Mouse (Mus musculus) right cerebral cortex, postnatal 10 days (tissue): Measurements from ENCODE around the gene Sec24d.

Experiments
- DNase-seq, 2 experiments: peaks; one replicate each; pipeline ENCODE4 v3.0.0; 2021; ENCODE audit warnings: low spot score in 2 of 2

The Sec24d gene

GRCm38 (mm10) chr3:123296654-123297053 lies 29.4 kb downstream of the Sec24d start:
- no peak for DNase-seq

GRCm38 (mm10) chr3:123298283-123298682 lies 31.0 kb downstream of the Sec24d start:
- peak; percentile 92 to 95 for DNase-seq

- no peak for DNase-seq
These were observed 34.3 kb downstream of the Sec24d start for GRCm38 (mm10) chr3:123301521-123301920.

DNA sequence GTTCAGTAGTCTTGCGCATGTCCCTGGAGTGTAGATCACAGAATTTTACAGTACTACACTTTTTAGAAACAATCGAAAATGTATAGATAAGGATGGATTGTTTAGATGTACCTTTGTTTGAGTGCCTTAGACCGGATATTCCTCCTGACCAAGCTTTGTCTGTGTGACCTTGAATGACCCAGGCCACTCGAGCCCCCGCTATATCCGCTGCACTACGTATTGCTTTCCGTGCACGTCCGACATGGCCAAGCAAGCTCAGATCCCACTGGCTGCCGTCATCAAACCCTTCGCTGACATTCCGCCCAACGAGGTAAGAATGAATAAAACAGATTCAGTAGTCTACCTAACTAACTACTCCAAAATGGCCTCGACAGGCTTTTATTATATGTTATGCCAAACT lies 38.4 kb downstream of the Sec24d start:
- DNase-seq = no peak

DNA sequence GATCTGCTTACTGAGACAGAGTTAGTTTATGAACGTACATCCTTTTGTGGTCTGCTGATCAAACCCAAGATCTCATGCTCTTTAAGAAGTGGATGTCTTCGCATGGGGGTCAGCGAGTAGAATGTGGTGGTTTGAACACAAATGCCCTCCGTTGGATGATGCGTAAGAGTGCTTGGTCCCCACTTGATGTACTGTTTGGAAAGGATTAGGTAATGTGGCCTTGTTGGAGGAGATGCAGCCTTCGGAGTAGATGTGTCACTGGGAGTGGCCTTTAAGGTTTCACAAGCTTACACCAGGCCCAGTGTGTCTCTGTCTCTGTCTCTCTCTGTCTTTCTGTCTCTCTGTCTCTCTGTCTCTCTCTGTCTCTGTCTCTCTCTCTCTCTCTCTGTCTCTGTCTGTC lies 40.2 kb downstream of the Sec24d start:
- DNase-seq = no peak

DNA sequence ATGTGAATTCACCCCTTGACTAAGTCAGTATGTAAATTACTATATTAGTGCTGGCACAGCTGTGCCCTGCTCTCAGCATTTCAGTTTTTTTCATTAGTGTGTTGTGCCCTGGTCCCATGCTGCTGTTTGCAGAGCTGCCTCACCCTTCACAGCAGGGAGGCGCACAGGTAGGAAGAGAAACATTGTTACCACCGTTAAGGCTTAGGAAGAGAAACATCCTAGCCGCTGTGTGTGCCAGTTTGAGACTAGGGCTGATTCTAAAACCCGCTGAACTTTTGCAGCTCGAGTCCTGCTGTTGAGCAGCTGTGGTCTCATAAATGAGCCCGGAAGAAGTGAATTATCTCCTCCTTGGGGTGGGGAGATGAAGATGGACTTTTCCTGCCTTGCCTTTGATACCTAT lies 41.9 kb downstream of the Sec24d start:
- DNase-seq = no peak

DNA sequence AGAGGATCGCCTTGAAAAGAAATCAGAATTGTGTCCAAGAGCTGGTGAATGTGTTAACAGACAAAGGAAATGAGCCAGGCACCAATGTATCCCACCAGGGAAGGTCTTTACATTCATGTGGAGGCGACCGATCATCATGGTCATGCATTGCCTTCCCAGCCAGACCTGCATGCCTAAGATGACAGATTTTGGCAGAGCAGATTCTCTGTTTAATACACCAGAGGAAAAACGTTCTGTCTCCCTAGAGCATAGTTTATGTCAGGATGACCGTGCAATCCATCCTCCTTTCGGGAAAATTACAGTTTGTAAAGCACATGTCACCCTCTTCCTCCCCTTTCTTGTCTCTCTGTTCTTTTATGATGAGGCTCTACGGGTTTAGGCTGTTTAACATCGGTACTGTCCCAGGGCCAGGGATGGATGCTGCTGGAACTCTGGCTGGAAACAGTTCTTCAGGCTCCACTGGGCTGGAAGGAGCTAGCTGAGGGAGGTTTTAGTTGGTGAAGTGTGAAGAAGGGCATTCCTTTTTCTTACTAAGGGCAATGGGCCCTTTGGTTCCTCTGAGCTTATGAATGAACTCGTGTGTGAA lies 45.3 kb downstream of the Sec24d start:
- DNase-seq = no peak

DNA sequence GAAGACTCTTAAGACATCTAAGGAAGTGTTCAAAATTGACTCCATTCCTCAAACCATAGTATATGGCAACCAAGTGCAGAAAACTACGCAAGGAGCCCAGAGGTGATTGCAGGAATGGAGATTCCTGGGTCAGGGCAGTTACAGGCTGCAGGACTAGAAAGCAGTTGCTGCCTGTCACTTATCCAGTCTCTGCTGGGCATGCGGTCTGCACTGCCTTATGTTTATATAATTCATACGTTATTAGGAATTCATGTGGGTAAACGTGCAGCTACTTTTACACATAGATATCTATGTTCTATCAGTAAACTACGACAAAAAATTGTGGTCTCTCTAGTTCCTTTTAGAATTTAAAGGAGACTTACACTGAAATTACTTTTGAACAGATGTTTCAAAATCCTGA lies 46.2 kb downstream of the Sec24d start:
- no peak for DNase-seq

- no peak for DNase-seq
These were observed 46.8 kb downstream of the Sec24d start for GRCm38 (mm10) chr3:123313920-123314614.

- no peak for DNase-seq
These were observed 48.8 kb downstream of the Sec24d start for GRCm38 (mm10) chr3:123316066-123316465.

DNA sequence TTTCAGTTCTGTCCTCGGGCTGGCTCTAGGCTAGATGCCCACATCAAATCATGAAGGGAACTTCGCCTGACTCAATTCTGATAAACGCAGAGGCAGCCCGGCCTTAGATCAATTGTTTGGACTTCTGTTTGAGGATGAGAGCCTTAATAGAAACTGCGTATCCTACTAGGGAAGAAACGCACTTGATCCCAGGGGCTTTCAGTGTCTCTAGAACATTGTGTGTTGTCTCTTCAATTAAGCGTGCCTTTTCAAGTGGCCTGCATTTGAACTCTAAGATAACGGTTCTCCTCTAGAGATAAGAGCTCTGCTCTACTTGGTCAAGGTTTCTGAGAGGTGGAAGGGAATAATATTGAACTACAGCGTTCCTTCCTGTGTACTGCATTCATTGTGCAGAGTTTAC lies 49.8 kb downstream of the Sec24d start:
- no peak for DNase-seq

DNA sequence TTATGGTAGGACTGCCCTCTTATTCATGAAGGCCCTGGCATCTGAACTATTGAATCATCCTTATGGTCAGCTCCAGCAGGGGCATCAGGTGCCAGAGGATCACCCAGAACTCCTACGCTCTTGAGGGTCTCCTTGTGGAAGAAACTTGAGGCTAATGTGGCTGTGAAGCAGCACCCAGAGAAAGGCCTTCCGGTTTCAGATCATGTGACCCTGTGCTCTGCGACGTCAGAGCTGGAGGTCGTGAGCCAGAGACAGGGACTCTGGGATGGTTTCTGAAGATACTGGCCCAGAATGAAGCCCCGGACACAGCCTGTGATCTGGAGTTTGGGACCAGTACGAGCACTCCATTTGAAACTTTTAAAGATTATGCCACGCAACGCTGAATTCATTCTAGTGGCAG lies 53.1 kb downstream of the Sec24d start:
- DNase-seq = no peak

GRCm38 (mm10) chr3:123321612-123322011 lies 54.4 kb downstream of the Sec24d start:
- DNase-seq = no peak

- no peak for DNase-seq
These were observed 54.9 kb downstream of the Sec24d start for GRCm38 (mm10) chr3:123322147-123322546.

DNA sequence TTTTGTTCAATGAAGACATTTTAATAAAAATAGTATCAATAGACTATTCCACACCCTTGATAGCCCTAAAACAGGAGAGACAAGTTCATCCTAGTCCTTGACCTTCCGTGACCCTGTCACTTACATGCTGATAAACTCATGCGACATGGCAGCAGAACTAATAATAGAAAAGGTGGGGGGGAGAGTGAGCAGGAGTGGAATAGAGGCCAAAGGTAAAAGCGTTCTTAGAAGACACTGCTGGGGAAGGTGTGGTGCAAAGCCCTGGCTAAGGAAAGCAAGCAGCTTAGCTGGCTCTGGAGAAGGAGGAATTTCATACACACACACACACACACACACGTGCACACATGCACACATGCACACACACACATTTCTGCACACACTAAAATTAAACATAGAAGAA lies 57.1 kb downstream of the Sec24d start:
- no peak for DNase-seq

GRCm38 (mm10) chr3:123329251-123329650 lies 62.0 kb downstream of the Sec24d start:
- peak in 1 of 2 experiments; percentile 31 for DNase-seq

DNA sequence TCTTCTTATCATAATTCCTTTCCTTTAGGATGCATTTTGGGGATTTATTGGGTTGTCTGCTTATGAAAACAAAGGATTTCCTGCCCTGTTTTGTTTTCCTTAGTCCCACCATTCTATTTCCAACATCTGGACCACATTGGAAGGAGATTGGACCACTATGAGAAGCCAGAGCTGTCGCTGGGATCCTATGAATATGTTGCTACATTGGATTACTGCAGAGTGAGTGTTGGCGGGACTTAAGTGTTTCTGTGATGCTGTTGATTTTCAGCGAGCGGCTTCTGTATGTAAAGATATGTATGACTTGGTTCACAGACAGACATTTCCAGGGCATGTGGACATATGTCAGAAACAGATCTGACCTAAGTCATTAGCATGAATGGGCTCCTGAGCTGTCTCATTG lies 63.0 kb downstream of the Sec24d start:
- DNase-seq = no peak

DNA sequence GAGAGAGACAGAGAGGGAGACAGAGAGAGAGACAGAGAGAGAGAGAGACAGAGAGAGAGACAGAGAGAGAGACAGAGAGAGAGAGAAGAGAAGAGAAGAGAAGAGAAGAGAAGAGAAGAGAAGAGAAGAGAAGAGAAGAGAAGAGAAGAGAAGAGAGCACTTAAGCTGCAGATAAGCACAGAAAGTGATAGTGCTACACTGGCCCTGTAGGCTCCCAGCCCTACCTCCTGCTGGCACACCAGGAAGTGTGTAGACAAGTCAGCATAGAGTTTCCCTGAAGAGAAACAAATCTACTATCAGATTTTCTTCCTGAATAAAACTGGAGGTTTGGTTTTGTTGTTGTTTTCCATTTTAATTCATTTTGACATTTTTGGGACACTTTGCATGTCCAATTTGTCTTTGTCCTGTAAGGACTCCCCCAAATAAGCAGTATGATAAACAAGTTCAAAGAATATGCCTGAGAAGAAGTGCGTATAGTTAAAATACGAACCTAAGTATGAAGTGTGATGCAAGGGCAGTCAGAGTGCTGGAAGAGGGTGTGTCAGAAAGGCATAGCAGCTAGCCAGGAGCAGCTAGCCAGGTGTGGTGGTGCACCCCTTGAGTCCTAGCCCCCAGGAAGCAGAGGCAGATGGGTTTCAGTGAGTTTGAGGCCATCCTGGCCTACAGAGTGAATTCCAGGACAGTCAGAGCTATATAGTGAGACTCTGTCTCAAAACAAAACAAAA lies 65.2 kb downstream of the Sec24d start:
- no peak for DNase-seq

DNA sequence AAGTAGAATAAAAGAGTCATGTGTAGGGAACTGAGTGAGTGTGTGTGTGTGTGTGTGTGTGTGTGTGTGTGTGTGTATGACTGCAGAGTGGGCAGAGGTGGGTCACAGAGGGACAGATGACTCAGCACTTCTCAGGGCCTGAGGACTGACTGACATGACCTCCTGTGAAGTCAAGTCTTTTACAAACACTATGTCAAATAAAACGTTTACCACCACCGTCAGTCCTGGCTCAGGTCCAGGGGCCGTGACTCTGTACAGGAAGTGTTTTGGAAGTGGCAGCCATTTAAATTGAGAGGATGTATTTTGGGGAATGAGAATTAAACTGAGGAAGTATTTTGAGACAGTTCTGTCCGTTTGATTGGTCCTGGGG lies 65.8 kb downstream of the Sec24d start:
- DNase-seq = no peak

GRCm38 (mm10) chr3:123334947-123335346 lies 67.7 kb downstream of the Sec24d start:
- DNase-seq = no peak

GRCm38 (mm10) chr3:123335480-123335879 lies 68.2 kb downstream of the Sec24d start:
- no peak for DNase-seq

GRCm38 (mm10) chr3:123336455-123336854 lies 69.2 kb downstream of the Sec24d start:
- DNase-seq = no peak

DNA sequence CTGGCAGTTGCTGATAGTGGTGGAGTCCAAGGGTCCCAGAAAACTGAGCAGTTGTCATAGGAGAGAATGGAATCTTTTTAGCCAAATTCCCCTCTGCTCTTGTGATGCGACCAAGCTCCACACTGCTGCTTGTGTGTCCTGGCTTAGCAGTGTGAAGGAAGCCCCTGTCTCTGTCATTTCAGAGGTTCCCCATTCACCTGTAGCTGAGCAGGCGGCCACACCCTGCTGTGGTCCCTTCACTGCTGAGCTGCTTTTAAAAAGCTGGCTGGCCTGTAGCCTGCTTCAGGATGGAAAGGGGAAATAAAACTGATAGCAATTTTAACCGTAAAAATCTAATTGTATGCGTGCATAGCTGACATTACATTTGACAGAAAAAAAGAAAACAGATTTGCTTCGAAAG lies 69.7 kb downstream of the Sec24d start:
- no peak for DNase-seq
